Mouse (Mus musculus) testis, adult 2 months (tissue): ENCODE measurements around the gene Stat5b.

Source experiments
- CTCF ChIP-seq: fragments of 200-500 bp; IDR thresholded peaks from 2 replicates; pipeline ENCODE4 v1.5.1; 2012; ENCODE audit warnings: low read depth, mild to moderate bottlenecking, inconsistent platforms, low read length, moderate library complexity; ENCODE audit not compliant: control insufficient read depth, insufficient read depth, insufficient replicate concordance
- POLR2A ChIP-seq: fragments of 200-500 bp; IDR thresholded peaks from 2 replicates; pipeline ENCODE4 v1.6.1; 2012; ENCODE audit warnings: low read depth, mild to moderate bottlenecking, inconsistent platforms, low read length, moderate library complexity; ENCODE audit not compliant: control insufficient read depth

GRCm38 (mm10) chr11:100859579-100860075, 9.1 kb upstream of the Stat5b start:
- TF ChIP-seq POLR2A (no peak), CTCF (no peak)
